Mouse (Mus musculus) ES-E14 (cell line): Measurements from ENCODE around the gene Nme4.

Source experiments
- HCFC1 ChIP-seq: IDR thresholded peaks from 2 replicates; pipeline ENCODE4 v1.6.1; 2012; ENCODE audit warnings: low read length, inconsistent platforms, borderline replicate concordance; ENCODE audit not compliant: insufficient read depth
- ZC3H11A ChIP-seq: IDR thresholded peaks from 2 replicates; pipeline ENCODE4 v1.6.1; 2012; ENCODE audit warnings: low read depth, mild to moderate bottlenecking, inconsistent platforms, low read length, borderline replicate concordance

GRCm38 (mm10) chr17:26143386-26143785 is 48.0 kb upstream of the Nme4 start:
- TF ChIP-seq HCFC1 = no peak
- no peak for TF ChIP-seq ZC3H11A
